Mouse (Mus musculus): ENCODE results near the gene Gli2.

Gli2 gene

DNA sequence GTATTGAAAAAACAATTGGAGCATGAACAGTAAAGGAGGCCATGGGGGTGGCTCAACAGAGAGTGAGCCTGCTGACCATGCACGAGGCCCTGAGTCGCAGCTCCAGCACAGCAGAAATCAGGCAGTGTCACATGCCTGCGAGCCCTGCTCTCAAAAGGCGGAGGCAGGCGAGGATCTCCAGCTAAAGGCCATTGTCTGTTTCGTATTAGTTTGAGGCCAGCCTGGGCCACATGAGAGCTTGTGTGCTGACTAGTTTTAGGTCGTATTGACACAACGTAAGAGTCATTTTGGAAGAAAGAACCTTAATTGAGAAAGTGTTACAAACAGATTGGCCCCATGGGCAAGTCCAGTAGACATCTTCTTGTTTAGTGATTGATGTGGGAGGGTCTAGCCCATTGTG, 17.5 kb downstream of the Gli2 start:
- Histone ChIP-seq H3K36me3 (ENCODE audit: control insufficient read depth, insufficient read depth, low read length, poor library complexity, severe bottlenecking) (no peaks in the 10 kb centered on the region), H3K27me3 (ENCODE audit: control insufficient read depth, insufficient read depth, low read length, poor library complexity, severe bottlenecking) (no peaks in the 10 kb centered on the region)
- DNase-seq (ENCODE audit: low read depth, low spot score) = no peak

DNA sequence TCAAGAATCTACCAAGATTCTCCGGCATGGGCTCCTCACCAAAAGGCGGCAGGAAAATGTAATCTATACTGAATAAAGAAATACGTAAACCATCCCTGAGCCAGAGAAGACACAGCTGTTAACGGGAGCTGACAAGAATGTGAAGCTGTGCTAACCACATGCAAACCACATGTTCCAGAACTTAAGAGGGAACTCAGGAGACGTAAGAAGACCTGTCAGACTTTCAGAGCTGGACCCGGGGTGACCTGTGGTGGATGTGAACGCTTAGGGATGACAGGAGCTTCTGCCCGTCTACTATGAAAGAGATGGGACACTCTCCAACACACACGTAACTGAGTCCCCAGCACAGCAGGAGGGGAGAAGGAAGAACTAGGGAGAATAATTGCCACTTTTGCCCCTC, 18.1 kb downstream of the Gli2 start:
- DNase-seq (ENCODE audit: low read depth, low spot score) = no peak
- H3K27me3 ChIP-seq (ENCODE audit: control insufficient read depth, insufficient read depth, low read length, poor library complexity, severe bottlenecking) = no peaks in the 10 kb centered on the region
- H3K36me3 ChIP-seq (ENCODE audit: control insufficient read depth, insufficient read depth, low read length, poor library complexity, severe bottlenecking) = no peaks in the 10 kb centered on the region

DNA sequence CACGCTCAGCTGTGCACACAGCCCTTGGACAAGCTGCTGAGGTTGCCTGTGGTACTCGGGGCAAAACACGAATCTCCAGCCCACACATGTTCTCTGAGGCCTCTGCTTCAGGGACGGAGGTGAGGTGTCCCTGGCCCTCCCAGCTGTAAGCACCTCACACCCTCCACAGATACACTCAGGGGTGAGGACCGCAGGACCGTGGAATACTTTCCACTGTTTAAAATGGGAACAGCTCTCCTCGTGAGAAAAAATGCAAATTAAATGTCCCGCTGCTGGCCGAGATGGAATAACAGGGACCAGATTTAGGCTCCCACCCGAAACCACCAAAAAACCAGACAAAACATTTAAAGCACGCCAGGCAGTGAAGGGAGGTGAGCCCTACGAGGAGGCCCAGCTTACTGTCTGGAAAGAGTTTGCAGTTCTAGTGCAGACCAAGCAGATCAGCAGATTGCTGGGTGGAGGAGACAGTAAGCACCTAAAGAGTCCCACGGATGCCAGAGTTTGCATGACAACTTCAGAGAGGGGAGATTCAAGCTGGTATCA, 19.2 kb downstream of the Gli2 start:
- Histone ChIP-seq H3K27me3 (ENCODE audit: control insufficient read depth, insufficient read depth, low read length, poor library complexity, severe bottlenecking) (no peaks in the 10 kb centered on the region), H3K36me3 (ENCODE audit: control insufficient read depth, insufficient read depth, low read length, poor library complexity, severe bottlenecking) (no peaks in the 10 kb centered on the region)
- DNase-seq (ENCODE audit: low read depth, low spot score) = no peak

GRCm38 (mm10) chr1:119033450-119034162, 19.8 kb downstream of the Gli2 start:
- Histone ChIP-seq H3K36me3 (ENCODE audit: control insufficient read depth, insufficient read depth, low read length, poor library complexity, severe bottlenecking) (no peaks in the 10 kb centered on the region), H3K27me3 (ENCODE audit: control insufficient read depth, insufficient read depth, low read length, poor library complexity, severe bottlenecking) (no peaks in the 10 kb centered on the region)
- no peak for DNase-seq (ENCODE audit: low read depth, low spot score)

GRCm38 (mm10) chr1:119031185-119031584, 22.2 kb downstream of the Gli2 start:
- Histone ChIP-seq H3K36me3 (ENCODE audit: control insufficient read depth, insufficient read depth, low read length, poor library complexity, severe bottlenecking) (no peaks in the 10 kb centered on the region), H3K27me3 (ENCODE audit: control insufficient read depth, insufficient read depth, low read length, poor library complexity, severe bottlenecking) (no peaks in the 10 kb centered on the region)
- DNase-seq (ENCODE audit: low read depth, low spot score) = no peak

DNA sequence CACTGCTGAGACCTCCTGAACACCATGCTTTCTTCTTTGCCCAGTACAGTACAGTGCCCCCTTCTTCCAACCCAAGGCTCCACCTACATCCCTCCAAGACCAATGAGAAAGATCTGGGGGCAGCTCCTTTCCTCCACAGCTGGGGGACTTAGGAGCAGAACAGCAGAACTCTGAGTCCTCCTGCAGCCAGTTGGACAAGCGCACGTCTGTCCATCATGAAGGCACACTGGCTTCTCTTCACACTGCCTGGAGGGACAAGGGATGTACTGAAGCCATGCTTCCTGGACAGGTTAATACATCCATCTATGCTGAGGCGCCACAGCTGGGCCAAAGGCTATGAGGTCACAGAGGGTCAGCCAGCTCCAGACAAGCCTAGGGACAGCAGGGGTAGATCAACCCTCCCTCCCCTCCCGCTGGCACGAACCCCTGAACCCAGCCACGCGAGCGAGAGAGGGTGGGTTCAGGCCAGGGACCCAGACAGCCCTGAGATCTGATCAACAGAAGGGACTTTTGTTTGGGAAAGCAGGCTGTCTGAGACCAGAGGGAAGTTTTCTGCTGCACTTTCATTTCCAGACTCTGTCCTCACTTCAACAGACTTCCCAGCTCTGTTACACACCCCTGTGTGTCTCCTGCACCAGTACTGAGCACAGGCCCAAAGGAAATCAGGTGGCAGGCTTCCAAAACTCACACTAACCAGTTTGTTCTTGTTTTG, 27.6 kb downstream of the Gli2 start:
- DNase-seq (ENCODE audit: low read depth, low spot score) = no peak
- no peaks in the 10 kb centered on the region for H3K36me3 ChIP-seq (ENCODE audit: control insufficient read depth, insufficient read depth, low read length, poor library complexity, severe bottlenecking)
- H3K27me3 ChIP-seq (ENCODE audit: control insufficient read depth, insufficient read depth, low read length, poor library complexity, severe bottlenecking) = no peaks in the 10 kb centered on the region

DNA sequence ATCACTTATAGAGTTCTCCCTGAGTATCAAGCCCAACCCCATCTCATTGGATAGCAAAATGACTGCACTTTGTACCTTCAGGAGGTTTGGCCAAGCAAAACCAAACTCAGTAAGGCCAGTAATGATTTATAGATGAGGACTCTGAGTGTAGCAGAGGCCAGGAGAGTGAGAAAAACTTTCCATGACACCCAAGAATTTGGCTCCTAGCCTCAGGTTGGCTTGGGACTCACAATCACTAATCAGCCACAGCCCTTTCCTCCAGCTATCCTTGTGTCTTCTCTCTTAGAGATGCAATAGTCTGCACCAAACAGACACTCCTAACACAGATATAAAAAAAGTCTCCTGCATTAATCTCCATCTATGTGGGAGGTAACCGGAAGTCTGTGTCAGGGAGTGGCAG, 31.1 kb downstream of the Gli2 start:
- Histone ChIP-seq H3K27me3 (ENCODE audit: control insufficient read depth, insufficient read depth, low read length, poor library complexity, severe bottlenecking) (no peaks in the 10 kb centered on the region), H3K36me3 (ENCODE audit: control insufficient read depth, insufficient read depth, low read length, poor library complexity, severe bottlenecking) (no peaks in the 10 kb centered on the region)
- no peak for DNase-seq (ENCODE audit: low read depth, low spot score)

DNA sequence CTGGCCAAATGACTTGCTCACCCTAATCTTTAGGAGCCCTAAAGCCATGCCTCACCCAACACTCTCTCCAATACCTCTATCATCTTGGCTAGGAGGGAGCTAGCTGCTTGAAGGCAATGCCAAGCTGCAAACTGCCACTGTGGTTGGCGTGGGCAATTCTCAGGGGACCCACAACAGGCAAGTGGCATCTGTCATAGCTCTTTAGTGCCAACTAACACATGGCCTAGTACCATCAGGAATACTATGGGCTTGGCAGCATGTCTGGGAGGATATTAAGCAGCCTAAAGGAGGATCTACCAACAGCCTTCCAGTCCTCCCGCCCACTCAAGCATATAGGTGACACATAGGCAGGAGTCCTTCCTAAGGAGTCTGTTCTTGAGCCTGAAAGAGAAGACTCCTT, 33.3 kb downstream of the Gli2 start:
- Histone ChIP-seq H3K27me3 (ENCODE audit: control insufficient read depth, insufficient read depth, low read length, poor library complexity, severe bottlenecking) (no peaks in the 10 kb centered on the region), H3K36me3 (ENCODE audit: control insufficient read depth, insufficient read depth, low read length, poor library complexity, severe bottlenecking) (no peaks in the 10 kb centered on the region)
- DNase-seq (ENCODE audit: low read depth, low spot score) = no peak

DNA sequence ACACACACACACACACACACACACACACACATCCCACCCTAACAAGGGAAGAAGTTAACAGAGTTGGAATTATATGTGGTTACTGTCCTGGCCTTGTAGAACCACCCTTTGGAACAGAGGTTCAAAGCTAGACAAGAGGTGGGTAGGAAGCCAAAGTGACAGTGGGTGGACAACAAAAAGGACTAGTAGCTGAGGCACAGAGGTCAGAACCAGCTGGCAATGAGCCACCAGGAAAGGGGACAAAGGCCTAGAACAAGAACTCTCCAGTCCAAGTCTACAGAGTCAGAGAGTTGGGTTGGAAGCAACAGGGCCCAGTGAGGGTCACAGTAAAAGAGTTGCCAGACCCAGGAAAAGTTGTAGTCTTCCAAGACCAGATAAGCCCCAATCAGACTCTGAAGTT, 34.4 kb downstream of the Gli2 start:
- DNase-seq (ENCODE audit: low read depth, low spot score) = no peak
- no peaks in the 10 kb centered on the region for H3K27me3 ChIP-seq (ENCODE audit: control insufficient read depth, insufficient read depth, low read length, poor library complexity, severe bottlenecking)

DNA sequence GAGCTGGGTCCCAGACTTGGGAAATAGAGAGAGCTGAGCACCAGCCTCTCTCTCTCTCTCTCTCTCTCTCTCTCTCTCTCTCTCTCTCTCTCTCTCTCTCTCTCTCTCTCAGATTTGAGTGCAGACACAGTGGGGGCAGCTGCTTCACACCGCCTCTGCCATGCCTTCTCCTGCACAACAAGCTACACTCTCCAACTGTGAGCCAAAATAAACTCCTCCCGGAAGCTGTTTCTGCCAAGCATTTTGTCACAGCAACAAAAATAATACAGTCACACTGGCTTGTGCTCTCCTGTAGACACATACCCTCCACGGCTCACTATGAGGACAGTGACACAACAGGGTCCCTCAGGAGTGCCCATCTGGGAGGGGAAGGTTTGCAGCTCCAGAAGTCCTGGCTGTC, 36.6 kb downstream of the Gli2 start:
- no peak for DNase-seq (ENCODE audit: low read depth, low spot score)
- H3K27me3 ChIP-seq (ENCODE audit: control insufficient read depth, insufficient read depth, low read length, poor library complexity, severe bottlenecking) = no peaks in the 10 kb centered on the region
- H3K36me3 ChIP-seq (ENCODE audit: control insufficient read depth, insufficient read depth, low read length, poor library complexity, severe bottlenecking) = no peaks in the 10 kb centered on the region

More for the DNA sequence above, 34.4 kb downstream of the Gli2 start:
- H3K36me3 ChIP-seq (ENCODE audit: control insufficient read depth, insufficient read depth, low read length, poor library complexity, severe bottlenecking) = no peaks in the 10 kb centered on the region

DNA sequence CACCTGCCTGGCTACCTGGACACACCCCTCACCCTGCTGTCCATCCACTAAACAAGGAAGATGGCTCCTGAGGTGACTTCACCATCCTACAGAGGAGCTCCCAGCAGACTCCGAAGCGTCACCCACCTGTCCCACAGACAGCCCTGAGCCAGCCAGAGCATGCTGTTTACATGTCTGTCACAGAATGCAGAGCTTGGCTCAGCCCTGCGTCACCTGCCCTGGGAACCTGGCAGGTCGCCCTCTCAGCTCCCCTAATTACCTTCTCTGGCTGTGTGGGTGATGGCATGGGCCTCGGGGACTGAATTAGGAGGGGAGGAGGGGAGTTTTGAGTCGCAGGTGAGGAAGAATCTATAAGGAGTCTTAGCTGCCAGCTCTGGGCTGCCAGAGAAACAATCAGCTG, 38.3 kb downstream of the Gli2 start:
- no peaks in the 10 kb centered on the region for H3K27me3 ChIP-seq (ENCODE audit: control insufficient read depth, insufficient read depth, low read length, poor library complexity, severe bottlenecking)
- DNase-seq (ENCODE audit: low read depth, low spot score) = no peak
- no peaks in the 10 kb centered on the region for H3K36me3 ChIP-seq (ENCODE audit: control insufficient read depth, insufficient read depth, low read length, poor library complexity, severe bottlenecking)

GRCm38 (mm10) chr1:119008949-119009348, 44.5 kb downstream of the Gli2 start:
- H3K36me3 ChIP-seq (ENCODE audit: control insufficient read depth, insufficient read depth, low read length, poor library complexity, severe bottlenecking) = no peaks in the 10 kb centered on the region
- DNase-seq (ENCODE audit: low read depth, low spot score) = no peak
- no peaks in the 10 kb centered on the region for H3K27me3 ChIP-seq (ENCODE audit: control insufficient read depth, insufficient read depth, low read length, poor library complexity, severe bottlenecking)

DNA sequence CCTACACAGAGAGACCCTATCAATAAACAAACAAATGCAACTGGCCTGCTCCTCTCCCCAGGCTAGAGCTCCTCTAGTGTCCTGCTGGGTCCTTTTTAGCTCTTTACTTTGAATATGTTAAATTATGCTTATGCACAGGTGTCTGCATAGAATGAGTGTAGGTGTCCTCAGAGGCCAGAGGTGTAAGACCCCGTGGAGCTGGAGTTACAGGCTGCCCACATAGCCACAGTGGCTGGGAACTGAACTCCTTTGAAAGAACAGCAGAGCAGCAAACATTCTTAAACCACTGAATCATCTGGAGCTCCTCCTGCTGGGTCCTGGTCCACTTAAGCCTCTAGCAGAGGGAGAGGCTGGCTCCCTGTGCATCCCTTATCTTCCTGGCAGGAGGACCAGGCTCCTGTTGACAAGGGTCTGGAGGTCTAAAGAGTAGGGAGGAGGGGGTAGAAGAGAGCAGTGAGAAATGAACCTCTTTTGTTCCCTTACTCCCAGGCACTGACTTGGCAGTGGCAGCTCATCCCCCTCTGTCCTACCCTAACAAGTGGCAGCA, 49.5 kb downstream of the Gli2 start:
- no peaks in the 10 kb centered on the region for H3K36me3 ChIP-seq (ENCODE audit: control insufficient read depth, insufficient read depth, low read length, poor library complexity, severe bottlenecking)
- no peak for DNase-seq (ENCODE audit: low read depth, low spot score)
- H3K27me3 ChIP-seq (ENCODE audit: control insufficient read depth, insufficient read depth, low read length, poor library complexity, severe bottlenecking) = no peaks in the 10 kb centered on the region

DNA sequence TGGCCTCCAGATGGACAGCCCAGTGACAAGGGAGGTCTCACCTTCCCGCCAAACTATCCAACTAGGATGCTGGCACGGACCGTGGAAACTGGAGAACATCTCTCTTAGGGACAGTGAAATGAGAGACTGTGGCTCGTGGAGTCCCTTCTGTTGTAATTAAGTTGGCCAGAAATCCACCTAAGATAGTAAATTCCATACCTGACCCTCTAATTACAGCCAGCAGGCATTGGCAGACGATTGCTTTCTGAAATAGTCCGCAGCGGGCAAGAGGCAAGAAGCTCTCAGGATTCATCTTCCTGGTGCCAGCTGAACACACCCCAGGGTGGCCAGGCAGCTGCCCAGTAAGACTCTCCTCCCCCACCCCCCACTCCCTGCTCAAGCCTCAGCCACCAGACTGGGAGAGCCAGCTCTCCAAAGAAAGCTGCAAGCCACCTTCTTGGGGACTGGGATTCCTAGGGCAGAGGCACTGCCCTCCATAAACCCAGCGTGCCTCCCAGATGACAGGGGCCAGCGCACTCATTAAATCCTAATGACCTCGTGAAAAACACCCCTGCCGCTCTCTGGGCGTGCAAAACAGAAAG, 51.9 kb downstream of the Gli2 start:
- DNase-seq (ENCODE audit: low read depth, low spot score) = no peak
- Histone ChIP-seq H3K27me3 (ENCODE audit: control insufficient read depth, insufficient read depth, low read length, poor library complexity, severe bottlenecking) (no peaks in the 10 kb centered on the region), H3K36me3 (ENCODE audit: control insufficient read depth, insufficient read depth, low read length, poor library complexity, severe bottlenecking) (no peaks in the 10 kb centered on the region)

- Histone ChIP-seq H3K27me3 (ENCODE audit: control insufficient read depth, insufficient read depth, low read length, poor library complexity, severe bottlenecking) (no peaks in the 10 kb centered on the region), H3K36me3 (ENCODE audit: control insufficient read depth, insufficient read depth, low read length, poor library complexity, severe bottlenecking) (no peaks in the 10 kb centered on the region)
- no peak for DNase-seq (ENCODE audit: low read depth, low spot score)
These were observed 58.8 kb downstream of the Gli2 start for GRCm38 (mm10) chr1:118994482-118995105.
